Mouse (Mus musculus): Measurements from ENCODE around the gene Ddx20. TPM values are rescaled to one million over a fixed set of nuclear protein-coding genes. Genes with fewer than 3 reads are reported as not detected.

Ddx20 gene
- total RNA-seq (2017) = 16.4 to 28.9 TPM (median 20.6 TPM) in 3 replicates

DNA sequence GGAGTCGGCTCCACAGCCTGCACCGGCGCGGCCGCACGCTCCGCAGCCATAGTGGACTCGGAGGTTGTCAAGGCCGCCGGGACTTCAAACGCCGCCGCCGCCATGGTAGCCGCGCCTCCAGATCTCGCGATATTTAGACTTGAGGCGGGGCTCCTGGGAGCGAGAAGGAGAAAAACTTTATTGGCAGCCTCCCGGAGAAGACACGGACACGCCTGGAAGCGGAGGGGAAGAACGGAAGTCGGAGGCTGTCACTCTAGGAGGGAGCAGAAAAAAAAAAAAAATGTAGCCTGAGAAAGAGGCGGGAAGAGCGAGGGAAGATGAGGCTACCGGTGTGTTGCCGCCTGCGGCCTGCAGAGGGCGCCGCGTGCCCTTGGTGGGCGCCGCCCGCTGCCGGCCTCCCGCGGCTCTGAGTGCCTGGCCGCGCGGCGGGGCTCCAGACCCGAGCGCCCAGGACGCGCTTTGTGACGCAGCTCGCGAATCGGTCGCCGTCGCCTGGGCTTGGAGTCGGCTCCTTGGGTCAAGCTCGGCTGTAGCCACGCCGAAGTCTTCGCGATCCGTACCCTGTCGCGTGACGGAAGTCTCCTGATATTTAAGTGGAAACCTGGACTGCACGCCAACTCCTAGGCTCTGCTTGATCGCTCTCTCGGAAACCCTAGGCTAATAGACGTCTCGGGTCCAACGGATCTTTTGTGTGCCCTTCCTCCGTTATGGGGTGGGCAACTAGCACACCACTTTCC lies at the start of gene Ddx20:
Ddx20 (minus strand) TSS at position 251 of the 737 bp plus-strand sequence.
- ATAC-seq (replicated peaks; ENCODE audit: insufficient number of reproducible peaks, low FRiP score, low TSS enrichment, poor library complexity, severe bottlenecking) = peak; percentile 92

DNA sequence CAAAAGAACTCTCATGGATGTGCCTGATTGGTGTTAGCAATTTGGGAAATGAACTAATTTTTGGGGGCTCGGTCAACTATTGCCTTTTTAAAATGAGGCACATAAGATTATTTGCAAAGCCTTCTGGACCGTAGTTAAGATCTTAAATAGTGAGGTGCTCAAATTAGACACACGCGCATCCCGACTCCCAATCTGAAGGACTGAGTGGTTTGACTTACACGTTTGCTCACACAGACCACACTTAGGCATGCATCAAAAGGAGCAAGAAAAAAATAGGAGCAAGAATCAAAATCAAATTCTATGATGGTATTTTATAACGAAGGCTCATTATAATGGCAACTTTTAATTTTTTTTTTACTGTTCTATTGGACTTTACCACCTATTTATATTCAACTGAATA lies 49.7 kb upstream of the Ddx20 start:
- no peak for ATAC-seq (replicated peaks; ENCODE audit: insufficient number of reproducible peaks, low FRiP score, low TSS enrichment, poor library complexity, severe bottlenecking)

DNA sequence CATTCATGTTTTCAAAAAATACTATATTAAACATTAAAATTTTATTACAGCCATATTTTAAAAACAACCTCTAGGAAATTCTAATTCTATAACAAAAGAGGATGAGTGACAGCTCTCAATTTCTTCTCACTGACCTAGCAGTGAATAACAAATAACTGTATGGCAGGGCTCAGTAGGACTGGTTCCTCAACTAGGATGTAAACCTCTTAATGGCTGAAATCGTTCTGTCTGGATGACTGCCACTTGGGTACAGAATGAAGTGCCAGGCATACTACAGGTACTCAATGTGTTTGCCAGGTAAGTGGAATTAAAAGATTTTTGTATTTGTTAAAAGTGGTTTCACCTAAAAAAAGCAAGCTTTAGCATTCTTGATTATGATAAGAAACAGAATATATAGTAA lies 48.8 kb upstream of the Ddx20 start:
- no peak for ATAC-seq (replicated peaks; ENCODE audit: insufficient number of reproducible peaks, low FRiP score, low TSS enrichment, poor library complexity, severe bottlenecking)

DNA sequence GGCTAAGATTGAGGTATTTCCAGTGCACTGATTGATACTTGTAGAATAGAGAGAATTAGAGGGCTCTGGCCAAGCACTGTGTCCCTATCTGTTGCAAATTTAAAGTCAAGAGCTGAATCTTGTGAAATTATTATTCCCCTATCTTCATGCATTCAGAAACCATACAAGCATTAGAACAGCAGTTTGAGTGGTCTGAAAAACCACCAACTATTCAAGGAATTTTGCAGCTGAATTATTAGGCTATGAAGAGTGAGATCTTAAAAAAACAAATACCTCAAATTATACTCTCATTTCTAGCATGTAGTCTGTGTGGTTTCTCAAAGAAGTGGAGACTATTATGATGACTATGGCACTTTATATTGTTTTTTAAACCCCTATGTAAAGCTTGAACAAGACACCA lies 47.9 kb upstream of the Ddx20 start:
- no peak for ATAC-seq (replicated peaks; ENCODE audit: insufficient number of reproducible peaks, low FRiP score, low TSS enrichment, poor library complexity, severe bottlenecking)

DNA sequence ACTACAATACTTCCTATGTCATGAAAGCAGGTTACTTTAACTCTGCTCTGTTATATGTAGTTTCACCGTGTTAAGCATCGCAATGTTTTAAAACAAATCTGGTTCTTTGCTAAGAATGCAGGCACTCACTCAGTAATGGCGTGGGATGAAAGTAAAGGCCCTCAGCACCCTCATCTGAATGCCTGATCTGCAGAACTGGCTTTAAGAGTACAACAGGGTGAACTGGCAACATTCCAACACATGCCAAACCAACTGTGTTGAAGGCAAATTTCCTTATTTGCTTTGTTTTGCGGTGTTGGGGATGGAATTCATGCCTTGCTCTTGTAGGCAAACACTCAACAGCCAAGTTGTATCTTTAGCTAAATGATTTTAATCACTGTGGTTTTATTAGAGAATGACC lies 46.2 kb upstream of the Ddx20 start:
- ATAC-seq (replicated peaks; ENCODE audit: insufficient number of reproducible peaks, low FRiP score, low TSS enrichment, poor library complexity, severe bottlenecking) = no peak

DNA sequence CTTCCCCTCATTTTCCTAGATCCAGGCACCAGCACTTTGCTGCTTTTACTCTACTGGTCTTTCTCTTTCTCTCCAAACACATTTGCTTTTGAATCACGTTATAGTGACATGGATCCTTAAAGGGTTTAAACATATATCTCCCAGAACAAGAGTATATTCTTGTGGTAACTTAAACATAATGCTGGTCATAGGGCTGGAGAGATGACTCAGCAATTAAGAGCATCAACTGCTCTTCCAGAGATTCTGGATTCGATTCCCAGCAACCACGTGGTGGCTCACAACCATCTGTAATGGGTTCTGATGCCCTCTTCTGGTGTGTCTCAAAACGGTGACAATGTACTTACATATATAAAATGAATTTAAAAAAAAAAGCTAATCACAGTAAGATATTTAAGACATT lies 45.0 kb upstream of the Ddx20 start:
- no peak for ATAC-seq (replicated peaks; ENCODE audit: insufficient number of reproducible peaks, low FRiP score, low TSS enrichment, poor library complexity, severe bottlenecking)

DNA sequence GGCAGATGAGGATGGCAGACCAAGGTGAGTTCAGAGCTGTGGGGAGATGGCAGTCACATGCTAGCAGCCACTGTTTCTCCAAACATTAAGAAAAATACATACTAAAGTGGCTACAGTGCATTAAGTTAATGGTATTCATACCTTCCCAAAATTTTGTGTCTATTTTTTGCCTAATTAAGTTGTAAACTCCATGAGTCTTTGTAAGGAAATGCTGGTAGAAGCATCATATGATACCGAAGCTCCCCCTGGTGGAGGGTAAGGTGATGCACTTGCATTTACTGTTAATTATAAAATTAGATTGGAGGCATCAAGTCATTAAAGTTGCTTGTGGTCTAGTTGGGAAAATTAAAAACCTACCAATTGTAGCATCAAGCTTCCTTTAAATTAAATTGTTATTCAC lies 38.7 kb upstream of the Ddx20 start:
- ATAC-seq (replicated peaks; ENCODE audit: insufficient number of reproducible peaks, low FRiP score, low TSS enrichment, poor library complexity, severe bottlenecking) = no peak

DNA sequence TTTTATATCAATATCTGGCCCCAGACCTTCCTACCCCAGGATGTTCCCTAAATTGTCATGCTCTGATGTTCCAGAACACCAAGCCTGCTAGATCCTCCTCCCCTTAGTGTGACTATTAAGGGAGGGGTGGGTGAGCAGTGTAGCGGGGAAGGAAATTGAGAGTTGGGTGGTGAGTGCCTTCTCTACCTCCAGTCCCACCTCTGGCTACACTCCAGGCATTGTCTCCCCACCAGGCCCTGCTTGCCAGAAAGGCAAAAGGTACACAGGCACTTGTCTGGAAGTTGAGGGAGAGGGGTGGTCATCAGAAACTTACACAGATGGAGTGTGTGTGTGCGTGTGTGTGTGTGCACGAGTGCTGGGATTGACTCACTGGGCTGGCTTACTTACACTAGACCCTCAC lies 35.1 kb upstream of the Ddx20 start:
- ATAC-seq (replicated peaks; ENCODE audit: insufficient number of reproducible peaks, low FRiP score, low TSS enrichment, poor library complexity, severe bottlenecking) = no peak

DNA sequence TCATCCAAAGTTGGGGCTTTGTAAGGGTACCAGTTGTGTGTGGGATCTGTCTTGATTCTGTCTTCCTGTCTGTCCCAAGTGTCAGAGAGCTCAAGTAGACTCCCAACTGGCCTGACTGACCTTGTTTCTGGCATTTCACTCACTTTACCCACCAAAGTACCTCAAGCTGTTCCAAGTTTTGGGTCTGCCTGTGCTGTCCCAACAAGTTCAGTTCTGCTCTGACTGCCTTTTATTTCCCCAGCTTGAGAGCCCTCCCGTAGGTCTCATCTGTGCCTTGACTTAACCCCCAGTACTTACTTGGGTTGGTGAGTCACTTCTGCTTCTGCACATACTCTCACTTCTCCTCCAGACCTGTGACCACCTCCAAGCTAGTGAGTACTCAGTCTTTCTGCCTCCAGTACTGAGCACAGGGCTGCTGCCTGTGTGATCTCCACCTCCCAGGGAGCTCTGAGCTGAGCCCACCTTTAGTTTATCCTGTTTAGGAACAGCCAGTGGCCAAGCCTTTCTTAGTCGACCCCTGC lies 34.4 kb upstream of the Ddx20 start:
- peak; percentile 43 for ATAC-seq (replicated peaks; ENCODE audit: insufficient number of reproducible peaks, low FRiP score, low TSS enrichment, poor library complexity, severe bottlenecking)

DNA sequence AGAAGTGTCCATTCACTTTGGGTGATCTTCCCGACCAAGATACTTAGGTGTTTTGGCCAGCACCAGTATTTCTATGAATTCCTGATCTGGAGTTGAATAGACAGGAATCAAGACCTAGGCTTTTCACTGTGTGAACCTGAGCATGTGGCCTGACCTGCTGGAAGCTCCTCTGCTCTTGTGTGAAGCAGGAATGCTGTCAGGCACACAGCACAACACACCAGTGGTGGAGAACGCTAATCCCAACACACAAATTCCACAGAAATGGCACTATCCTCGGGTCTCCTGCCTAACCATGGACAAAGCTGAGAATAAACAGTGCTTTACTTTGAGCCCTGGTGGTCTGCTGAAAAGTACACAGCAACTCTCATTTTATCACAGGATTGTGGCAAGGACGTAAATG lies 33.1 kb upstream of the Ddx20 start:
- ATAC-seq (replicated peaks; ENCODE audit: insufficient number of reproducible peaks, low FRiP score, low TSS enrichment, poor library complexity, severe bottlenecking) = no peak

DNA sequence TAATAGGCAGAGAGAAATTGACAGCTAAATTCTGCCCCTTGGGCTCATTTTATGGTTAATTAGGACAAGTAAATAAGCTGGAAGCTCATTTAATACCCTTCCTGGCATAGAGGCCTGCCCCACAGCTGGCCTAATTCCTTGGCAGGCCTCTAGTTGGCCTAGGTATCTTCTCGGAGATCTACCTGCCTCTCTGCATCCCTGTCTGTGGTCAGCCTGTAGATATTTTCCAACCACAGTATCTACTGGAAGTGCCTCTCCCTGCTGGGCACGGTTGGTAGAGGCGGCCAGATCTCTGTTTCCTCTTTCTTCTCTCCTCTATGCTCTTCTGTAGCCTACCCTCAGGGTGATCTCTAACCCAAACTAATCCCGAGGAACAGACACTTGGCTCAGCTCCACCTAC lies 32.6 kb upstream of the Ddx20 start:
- ATAC-seq (replicated peaks; ENCODE audit: insufficient number of reproducible peaks, low FRiP score, low TSS enrichment, poor library complexity, severe bottlenecking) = no peak

DNA sequence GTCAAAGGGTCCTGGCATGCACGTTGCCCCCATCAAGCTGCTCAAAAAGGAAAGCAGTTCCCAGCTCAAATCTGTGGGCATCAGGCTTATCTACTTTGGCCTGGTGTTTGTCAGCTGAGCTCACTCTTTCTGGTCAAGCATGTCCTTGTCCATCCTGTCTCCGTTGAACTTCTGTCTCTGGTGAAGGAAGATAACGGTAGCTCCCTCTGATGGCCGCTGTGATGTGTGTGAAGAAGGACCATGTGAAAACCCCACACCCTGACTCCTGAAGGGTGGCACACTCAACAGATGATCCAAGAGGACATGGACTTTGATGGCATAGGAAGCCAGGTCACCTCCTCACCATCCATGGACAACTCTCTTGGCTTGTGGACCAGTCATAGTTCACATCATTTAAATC lies 31.4 kb upstream of the Ddx20 start:
- no peak for ATAC-seq (replicated peaks; ENCODE audit: insufficient number of reproducible peaks, low FRiP score, low TSS enrichment, poor library complexity, severe bottlenecking)

DNA sequence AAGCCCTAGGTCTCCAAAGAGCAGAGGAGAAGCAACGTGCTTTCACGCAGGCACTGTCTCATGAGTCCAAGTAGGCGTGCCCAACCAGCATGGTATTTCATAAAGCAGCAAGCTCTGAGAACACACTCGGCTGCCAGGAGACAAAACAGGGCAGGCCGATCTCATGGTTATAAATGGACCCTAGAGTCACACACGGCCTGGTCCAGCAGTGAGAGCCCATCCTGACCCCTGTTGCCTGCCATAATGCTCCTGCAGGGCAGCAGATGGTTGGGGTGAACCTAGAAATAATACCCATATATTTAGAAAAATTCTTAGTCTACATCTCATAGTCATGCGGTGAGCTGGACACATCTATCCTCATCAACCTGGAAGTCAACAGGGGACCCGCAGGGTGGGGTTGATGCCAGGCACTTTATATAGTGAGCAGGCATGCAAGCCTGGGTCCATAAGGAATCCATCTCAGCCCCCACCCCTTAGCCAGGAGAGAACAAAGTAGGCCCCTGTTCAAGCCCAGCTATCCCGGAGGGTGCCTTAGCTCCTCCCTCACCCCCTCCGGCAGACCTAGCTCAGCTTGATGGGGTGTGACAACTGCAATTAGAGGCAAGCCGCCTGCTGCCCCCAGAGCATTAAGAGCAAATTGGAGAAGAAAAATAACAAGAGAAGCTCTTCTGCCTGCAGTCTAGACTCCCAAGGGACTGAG lies 30.6 kb upstream of the Ddx20 start:
- no peak for ATAC-seq (replicated peaks; ENCODE audit: insufficient number of reproducible peaks, low FRiP score, low TSS enrichment, poor library complexity, severe bottlenecking)

DNA sequence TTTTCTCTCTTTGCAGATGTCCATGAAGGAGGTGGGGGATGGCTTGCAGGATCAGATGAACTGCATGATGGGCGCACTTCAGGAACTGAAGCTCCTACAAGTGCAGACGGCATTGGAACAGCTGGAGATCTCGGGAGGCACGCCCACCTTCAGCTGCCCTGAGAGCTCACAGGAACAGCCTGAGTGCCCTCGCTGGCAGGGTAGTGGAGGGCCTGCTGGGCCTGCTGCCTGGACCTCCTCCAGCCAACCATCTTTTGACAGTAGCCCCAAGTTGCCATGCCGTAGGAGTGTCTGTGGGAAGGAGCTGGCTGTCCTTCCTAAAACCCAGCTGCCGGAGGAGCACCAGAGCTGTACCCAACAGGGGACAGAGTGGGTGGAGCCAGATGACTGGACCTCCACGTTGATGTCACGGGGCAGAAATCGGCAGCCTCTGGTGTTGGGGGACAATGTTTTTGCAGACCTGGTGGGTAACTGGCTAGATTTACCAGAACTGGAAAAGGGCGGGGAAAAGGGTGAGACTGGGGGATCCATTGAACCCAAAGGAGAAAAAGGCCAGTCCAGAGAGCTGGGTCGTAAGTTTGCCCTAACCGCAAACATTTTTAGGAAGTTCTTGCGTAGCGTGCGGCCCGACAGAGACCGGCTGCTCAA lies 29.1 kb upstream of the Ddx20 start:
- no peak for ATAC-seq (replicated peaks; ENCODE audit: insufficient number of reproducible peaks, low FRiP score, low TSS enrichment, poor library complexity, severe bottlenecking)

DNA sequence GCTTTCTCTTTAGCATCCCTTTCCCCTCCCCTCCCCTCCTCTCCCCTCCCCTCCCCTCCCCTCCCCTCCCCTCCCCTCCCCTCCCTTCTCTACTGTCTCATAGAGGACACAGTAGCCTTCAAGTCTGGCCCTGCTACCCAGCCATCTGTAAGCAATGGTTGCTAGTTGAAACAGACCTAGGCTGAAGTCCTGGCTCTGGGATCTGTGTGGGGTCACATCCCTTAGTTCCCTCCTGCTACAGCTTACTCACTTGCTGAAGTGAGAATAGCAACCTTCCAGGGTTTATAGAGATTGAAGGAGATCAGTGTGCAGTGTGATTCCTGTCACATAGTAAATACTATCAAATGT lies 27.4 kb upstream of the Ddx20 start:
- no peak for ATAC-seq (replicated peaks; ENCODE audit: insufficient number of reproducible peaks, low FRiP score, low TSS enrichment, poor library complexity, severe bottlenecking)

DNA sequence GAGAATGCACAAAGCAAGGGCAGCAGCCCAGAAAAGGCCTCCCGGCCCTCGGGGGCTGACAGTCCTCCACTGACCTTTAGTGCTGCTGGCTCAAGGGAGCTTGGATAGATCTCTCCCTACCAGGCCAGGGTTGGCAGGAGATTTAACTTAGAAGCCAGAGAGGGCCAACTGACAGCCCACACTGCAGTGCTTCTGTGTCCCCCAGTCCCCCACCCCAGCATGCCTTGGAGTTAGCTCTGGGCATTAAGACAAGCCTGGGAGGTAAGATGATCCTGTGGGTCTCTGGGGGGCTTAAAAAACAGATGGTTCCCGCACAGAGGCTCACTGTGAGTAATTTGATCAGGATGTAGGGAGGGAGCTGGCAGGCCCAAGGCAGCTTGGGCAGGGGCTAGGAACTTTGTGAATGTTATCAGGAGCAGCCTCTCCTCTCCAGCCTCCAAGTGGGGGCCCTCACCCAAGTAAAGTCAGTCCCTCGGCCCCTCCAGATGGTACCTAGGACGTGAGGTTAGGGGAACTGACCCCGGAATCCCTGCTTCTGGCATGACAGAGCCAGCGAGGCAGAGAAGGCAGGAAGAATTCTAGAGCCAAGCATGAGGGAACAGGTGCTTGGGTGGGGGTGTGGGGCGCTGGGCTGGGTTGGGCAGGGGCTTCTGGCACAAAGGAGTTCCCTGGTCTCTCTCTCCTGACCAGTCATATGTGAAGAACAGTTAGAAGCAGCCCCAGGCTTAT lies 26.9 kb upstream of the Ddx20 start:
- ATAC-seq (replicated peaks; ENCODE audit: insufficient number of reproducible peaks, low FRiP score, low TSS enrichment, poor library complexity, severe bottlenecking) = no peak

DNA sequence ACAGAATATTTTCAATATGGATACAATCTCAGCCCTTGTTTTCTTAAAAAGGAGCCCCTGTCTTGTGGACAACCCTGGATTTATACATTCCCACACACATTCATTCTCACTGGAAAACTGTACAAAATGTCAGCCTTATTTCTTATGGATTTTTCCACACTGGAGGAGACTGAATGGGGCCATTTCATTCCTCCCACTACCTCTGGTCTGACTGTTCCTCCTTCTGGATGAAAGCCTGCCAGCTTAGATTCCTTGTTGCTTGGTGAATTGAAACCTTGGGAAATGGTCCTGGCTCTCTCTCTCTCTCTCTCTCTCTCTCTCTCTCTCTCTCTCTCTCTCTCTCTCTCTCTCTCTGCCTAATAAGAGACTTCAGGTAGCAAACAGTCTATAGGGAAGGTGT lies 25.5 kb upstream of the Ddx20 start:
- no peak for ATAC-seq (replicated peaks; ENCODE audit: insufficient number of reproducible peaks, low FRiP score, low TSS enrichment, poor library complexity, severe bottlenecking)

DNA sequence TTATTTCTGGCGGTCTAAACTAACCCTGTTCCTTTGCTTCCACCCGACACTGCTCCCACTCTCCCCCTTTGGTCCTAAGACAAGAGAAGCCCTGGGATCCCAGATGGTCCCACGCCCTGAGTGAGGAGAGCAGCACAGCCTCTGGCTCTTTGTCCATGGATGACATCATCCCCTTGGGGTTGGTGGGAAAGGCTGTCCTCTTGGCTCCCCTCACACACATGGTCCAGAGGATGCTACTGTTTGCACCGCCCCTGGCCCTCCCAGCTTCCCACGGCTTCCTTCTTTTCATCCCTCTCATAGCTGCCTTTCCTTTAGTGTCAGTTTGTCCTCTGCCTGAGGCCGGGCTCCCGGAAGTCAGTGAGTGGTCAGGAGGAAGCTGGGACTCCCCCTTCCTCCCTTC lies 24.4 kb upstream of the Ddx20 start:
- no peak for ATAC-seq (replicated peaks; ENCODE audit: insufficient number of reproducible peaks, low FRiP score, low TSS enrichment, poor library complexity, severe bottlenecking)

DNA sequence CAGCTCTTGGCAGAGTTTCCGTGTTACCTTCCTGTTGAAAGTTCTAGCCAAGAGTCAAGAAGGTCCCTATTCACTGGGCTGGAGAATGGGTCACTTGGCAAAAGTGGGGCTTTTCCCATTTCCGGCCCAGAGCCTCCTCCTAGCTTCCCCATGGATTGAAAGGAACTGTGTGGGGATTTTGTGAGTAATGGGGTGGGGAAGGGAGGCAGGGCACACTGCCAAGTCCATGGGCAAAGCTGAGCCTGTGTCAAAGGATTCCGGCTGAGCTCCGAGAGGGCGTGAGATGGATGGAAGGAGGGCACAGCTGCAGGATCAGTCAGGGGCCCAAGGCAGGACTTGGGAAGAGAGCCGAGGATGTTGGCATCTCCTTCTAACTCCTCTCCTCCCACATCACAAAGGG lies 22.9 kb upstream of the Ddx20 start:
- ATAC-seq (replicated peaks; ENCODE audit: insufficient number of reproducible peaks, low FRiP score, low TSS enrichment, poor library complexity, severe bottlenecking) = no peak
